Mouse (Mus musculus): ENCODE measurements at regions not wholly inside any gene's neighbourhood (a gene's known extent, or its start where the extent isn't known, plus 50 kb on each side); places are given as distances from the start of the nearest gene placed in this dataset.

DNA sequence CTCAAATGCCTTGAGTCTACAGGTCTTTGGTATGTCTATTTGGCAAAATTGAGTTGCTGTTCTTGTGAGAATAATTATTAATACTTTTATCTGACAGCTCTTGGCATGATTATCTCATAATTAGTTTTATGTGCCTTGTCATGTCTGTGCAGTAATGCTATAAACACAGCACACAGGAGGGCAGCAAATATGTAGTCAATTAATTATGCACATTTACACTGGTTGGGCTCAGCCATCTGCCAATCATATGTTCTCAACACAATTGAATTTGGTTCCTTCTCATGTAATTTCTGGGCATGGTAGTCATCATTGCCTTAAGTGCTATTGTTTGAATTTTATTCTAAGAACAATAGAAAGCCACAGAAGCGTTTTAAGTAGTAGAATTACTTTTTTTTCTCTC is 1650.7 kb upstream of the Tenm2 start:
- no peak for DNase-seq

GRCm38 (mm10) chr11:38861622-38862345 is 1626.0 kb upstream of the Tenm2 start:
- peak; percentile 19 to 31 for DNase-seq

- DNase-seq = no peak
Observed at GRCm38 (mm10) chr11:38856645-38857044, 1620.9 kb upstream of the Tenm2 start.

DNA sequence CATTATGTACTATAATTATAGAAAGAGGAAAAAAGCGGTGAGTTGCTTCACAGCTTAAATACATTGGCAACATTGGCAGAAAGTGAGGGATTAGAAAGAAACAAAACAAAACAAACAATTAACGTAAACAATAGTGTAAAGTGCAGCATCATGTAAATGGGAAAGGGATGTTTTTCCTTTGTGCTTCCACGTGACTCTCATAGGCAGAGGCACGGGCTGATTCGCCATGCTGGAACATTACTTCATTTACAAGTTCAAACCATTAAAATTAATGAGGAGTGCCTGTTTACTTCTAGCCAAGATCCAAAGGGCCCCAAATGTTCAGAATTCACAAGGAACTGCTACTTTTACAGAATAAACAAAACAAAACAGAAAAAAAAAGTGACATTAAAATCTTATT is 1593.4 kb upstream of the Tenm2 start:
- no peak for DNase-seq

DNA sequence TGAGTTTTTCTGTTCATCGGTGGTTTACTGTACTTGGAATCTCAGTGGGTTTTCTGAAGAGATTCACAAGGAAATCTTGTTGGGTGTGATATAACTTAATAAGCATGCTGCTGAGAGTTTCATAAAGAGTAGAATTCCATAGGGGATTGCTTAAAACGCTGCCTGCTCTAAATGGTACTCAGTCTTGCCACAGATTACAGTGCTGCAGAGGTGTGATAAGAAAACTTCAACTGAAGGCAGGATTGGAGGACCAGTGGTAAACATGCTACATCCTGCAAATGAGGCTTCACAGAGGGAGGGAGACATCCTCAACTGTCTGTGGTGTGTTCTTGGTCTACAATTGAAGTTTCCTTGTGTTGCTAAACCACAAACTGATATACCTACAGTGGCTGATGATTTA is 1592.6 kb upstream of the Tenm2 start:
- DNase-seq = no peak

- DNase-seq = no peak
Observed at GRCm38 (mm10) chr11:38825172-38825753, 1589.5 kb upstream of the Tenm2 start.

DNA sequence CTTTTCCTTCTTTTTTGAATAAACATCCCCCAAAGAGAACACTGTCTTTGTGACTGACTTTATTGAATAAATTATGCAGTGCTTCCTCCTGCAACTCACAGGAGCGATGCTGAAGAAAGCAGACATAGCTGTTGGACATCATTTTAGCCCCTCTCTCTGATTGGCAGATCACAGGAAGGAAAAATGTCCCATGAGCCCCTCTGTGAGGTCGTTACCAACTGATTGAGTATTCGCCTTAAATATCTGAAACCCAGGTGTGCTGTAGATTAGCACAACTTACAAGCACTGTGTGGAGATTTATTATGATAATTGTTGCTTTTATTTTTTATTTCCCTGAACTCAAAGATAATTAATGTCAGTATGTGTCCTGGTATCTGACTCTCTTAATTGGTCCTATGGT is 1582.4 kb upstream of the Tenm2 start:
- DNase-seq = no peak

- no peak for DNase-seq
Observed at GRCm38 (mm10) chr11:38783548-38783947, 1547.8 kb upstream of the Tenm2 start.

DNA sequence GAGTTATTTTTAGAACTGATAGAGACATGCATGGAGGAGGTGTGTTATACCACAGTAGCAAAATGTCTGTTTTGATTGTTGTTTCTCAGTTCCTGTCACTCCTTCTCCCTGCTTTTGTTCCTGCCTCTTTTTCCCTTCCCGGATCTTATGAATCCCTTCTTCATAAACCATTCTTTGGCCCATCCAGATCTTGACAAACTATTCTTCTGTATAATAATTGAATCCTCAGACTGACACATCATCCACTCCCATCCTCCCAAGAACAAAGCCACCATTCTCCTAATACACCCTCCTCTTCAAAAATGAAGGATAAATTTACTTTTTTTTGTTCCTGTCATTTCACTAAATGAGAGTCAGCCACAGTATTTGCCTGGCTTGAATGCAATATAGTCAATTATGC is 1543.8 kb upstream of the Tenm2 start:
- DNase-seq = no peak

GRCm38 (mm10) chr11:38762241-38762640 is 1526.5 kb upstream of the Tenm2 start:
- no peak for DNase-seq

- peak; percentile 51 to 58 for DNase-seq
Observed at GRCm38 (mm10) chr11:38747549-38747948, 1511.8 kb upstream of the Tenm2 start.

DNA sequence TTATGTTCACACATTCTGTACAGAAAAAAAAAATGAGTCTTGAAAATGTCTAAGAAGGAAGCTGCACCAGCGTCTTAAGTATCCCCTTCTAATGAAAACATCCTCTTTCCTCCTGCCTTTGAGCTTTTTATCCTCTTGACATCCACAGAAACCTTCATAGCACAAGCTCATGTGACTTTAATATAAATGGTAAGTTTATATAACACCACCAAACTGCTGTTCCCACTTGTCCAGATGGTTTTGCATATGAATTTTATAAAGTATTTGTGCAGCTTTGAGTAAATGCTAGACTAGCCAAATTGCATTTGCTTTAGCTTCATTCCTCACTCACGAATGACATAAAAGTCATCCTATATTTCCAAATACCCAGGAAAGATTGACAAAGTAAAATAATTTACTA is 1493.3 kb upstream of the Tenm2 start:
- DNase-seq = no peak

GRCm38 (mm10) chr11:38715697-38716096 is 1479.9 kb upstream of the Tenm2 start:
- no peak for DNase-seq

- DNase-seq = no peak
Observed at GRCm38 (mm10) chr11:38681264-38681663, 1445.5 kb upstream of the Tenm2 start.

GRCm38 (mm10) chr11:38673367-38674056 is 1437.7 kb upstream of the Tenm2 start:
- no peak for DNase-seq
